Mouse (Mus musculus) layer of hippocampus, adult 6 months (tissue): ENCODE measurements around the gene Luc7l3. TPM values are rescaled to one million over a fixed set of nuclear protein-coding genes. Genes with fewer than 3 reads are reported as not detected.

Experiments
- long read RNA-seq, 2 experiments: library from polyadenylated mRNA; unstranded; transcript quantifications; one replicate each; pipeline ENCODE4 v2.0.0; 2019 to 2020
- polyA plus RNA-seq: library from polyadenylated mRNA; unstranded; fragments of <200 nt; fragmentation: Nextera tagmentation; gene quantifications from 2 replicates; pipeline ENCODE4 v1.2.3, GENCODE M21; 2021

Luc7l3 gene
- 16.5 and 19.2 TPM in 2 replicates for polyA plus RNA-seq
- long read RNA-seq, experiment 1, partial matches to known transcripts, result 31 of 40 reads
- long read RNA-seq, experiment 1, other reads (novel, unspliced or antisense), result 6 of 40 reads
- long read RNA-seq, experiment 2, full-length matches to known transcripts, result 8 of 24 reads
- long read RNA-seq, experiment 2, partial matches to known transcripts, result 13 of 24 reads
- long read RNA-seq, experiment 2, other reads (novel, unspliced or antisense), result 3 of 24 reads

DNA sequence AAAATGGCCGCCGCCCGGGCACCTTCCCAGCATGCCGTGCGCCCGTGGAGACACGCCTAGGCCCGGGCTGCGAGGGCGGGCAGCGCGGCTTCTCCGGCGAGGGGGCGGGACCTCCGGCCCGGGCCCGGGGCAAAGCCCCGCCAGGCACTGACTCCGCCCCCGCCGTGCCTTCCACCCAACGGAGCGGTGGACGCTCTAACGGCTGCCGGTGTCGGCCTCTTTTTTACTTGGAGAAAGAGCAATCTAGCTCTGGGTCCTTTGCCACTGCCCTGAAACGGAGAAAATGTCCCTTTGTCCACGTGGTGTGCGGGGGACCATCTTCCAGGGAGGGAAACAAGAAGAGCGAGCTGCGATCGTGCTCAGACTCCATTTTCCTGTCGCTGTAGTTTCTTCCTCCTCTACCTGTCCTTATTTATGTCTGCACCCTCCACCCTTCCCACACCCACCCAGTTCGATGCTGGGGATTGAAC, at the start of gene Luc7l3:
Gene Luc7l3 (minus strand): TSS at position 58 of the 470 bp plus-strand sequence.

DNA sequence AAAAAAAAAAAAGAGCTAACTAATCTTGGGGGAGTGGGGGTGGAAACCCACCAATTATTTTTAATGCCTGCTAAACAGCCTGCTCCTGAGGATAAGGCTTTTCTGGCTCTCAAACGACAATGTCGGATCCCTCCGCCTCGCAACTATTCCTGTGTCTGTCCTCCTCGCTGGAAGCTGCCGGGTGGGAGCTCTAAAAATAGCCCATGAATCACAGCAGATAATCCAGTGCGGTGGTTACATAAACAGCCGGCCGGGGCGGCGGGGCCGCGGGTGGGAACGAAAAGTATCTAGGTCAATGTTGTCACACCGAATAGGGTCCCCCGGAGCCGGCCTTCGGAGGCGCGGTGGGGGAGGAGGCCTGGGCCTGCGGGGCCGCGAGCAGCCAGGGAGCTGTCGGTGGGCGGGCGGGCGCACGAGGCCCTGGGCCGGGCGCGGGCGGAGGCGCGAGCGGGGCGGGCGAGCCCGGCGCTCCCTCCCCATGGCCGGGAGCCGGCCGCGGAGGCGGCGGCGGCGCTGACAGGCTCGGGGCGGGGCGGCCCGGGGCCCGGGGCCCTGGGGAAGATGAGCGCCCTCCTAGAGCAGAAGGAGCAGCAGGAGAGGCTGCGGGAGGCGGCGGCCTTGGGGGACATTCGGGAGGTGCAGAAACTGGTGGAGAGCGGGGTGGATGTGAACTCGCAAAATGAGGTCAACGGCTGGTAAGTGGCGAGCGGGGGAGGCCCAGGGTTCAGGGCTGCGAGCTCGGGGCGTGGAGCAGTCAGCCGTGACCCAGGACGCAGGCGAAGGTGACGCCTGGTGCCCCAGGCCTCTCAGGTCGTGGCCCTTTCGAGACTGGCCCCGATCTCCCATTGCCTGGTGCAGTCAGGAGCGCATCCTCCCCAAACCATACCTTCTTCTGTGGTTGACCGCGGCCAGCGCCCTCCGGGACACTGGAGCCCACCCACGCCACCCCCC, 6.2 kb upstream of the Luc7l3 start, which contains the start of gene Ankrd40:
Gene Ankrd40 (plus strand): TSS at position 309 of the 951 bp plus-strand sequence.

DNA sequence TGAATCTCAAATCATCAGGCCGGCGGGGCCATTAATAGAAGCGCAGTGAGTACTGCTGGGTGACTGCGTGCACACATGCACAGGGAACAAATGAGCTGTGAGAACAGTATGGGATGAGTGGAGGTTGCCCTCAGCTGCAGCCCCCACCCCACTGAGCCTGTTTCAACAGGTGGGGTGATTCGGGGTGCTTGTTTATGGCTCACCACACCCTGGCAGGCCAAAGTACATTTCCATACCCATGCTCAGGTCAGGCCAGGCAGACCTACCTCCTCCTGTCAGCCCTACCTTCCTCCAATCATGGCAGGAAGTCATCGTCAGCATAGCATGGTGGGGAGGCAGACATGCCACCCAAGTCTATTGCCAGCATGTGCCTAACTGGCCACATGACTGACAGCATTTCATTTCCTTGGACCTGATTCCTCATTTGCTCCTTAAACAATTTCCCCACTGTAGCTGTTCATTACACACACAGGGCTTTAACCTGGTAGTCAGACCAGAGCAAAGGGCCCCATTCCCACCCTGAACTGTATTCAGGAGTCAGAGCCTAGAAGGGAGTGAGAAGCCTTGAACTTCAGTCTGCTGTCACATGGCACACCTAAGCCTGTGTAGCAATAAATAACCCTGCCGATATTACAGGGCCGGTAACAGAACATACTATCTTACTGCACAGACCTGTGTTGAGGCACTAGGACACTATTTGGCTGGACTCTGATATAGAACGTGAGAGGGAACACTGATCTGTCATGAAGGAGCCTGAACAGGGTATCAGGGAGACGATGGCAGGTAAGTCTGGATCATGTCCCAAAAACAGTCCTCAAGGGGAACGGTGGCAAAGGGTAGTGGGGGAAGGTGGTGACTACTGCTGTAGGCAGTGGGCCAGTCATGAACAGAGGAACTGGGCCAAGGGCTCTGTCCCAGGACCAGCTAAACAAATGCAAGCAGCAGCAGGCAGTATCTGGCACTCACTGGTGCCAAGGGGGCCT, 40.3 kb downstream of the Luc7l3 start, which contains the start of gene Gm21885:
Gene Gm21885 (plus strand): TSS at position 675 of the 983 bp plus-strand sequence.

DNA sequence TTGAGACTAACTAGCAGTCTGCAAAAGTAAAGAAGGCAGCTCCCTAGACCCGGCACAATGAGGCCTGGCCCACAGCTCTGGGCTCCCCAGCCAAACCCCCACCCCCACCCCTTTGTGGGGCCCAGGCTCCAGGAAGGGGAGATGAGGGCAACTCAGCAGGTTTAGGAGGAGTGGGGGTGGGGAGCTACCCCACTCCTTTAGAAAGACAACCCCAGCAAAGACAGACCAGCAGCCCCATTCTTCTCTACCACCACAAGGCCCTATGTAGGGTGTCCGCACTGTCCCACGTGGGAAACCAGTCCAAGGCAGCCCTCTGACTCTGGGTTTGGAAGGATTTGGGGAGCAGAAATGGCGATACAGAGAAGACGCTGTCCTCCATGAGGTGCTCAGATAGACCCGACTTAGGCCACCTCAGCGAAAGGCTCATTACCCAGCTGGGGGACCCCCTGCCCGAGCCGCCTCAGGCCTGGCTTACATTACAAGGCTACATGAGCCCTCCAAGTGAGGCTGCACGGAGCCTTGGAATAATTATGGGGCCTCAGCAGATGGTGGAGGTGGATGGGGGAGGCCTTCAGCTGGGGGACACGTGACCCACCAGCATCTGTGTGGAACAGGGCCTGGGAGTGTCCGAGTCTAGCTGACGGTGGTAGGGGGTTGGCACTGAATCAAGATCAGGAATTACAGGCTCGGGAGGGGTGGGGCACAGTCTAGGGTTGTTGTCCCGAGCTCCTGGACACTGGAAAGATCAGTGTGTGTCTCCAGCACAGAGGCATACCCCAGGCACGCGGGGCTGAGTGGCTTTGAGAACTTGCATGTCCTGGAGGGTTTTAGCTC, 75.6 kb downstream of the Luc7l3 start, which contains the start of gene Wfikkn2:
Gene Wfikkn2 (minus strand): TSS at position 51 of the 834 bp plus-strand sequence.

Other genes starting within 250 kb of the Luc7l3 start
- 10.9 and 11.7 TPM in 2 replicates for gene Tob1, start 110.5 kb downstream of the Luc7l3 start, polyA plus RNA-seq
- gene Wfikkn2, start 76.0 kb downstream of the Luc7l3 start, polyA plus RNA-seq, result 0.24 and 1.5 TPM in 2 replicates
- gene Gm21885, start 40.1 kb downstream of the Luc7l3 start, polyA plus RNA-seq, result not detected in 2 replicates
- gene Ankrd40, start 6.0 kb upstream of the Luc7l3 start, polyA plus RNA-seq, result 16.9 and 21.2 TPM in 2 replicates
- 1.4 and 2.2 TPM in 2 replicates for gene Abcc3, start 71.0 kb upstream of the Luc7l3 start, polyA plus RNA-seq
- 4.9 and 6.2 TPM in 2 replicates for gene Cacna1g, start 152.2 kb upstream of the Luc7l3 start, polyA plus RNA-seq
- gene Spata20, start 164.2 kb upstream of the Luc7l3 start, polyA plus RNA-seq, result not detected in 2 replicates
- 1.5 and 6.9 TPM in 2 replicates for gene Epn3, start 178.0 kb upstream of the Luc7l3 start, polyA plus RNA-seq
- 2.1 and 3.4 TPM in 2 replicates for gene Mycbpap, start 199.8 kb upstream of the Luc7l3 start, polyA plus RNA-seq
- gene Rsad1, start 227.3 kb upstream of the Luc7l3 start, polyA plus RNA-seq, result 2.7 and 3.7 TPM in 2 replicates
- gene Chad, start 243.1 kb upstream of the Luc7l3 start, polyA plus RNA-seq, result 0.19 and 0.34 TPM in 2 replicates